Mouse (Mus musculus) ovary, postnatal 36 days (tissue): ENCODE measurements around the gene Olfr601.
"Not testable (repeated sequence)": the region's sequence is repeated elsewhere in the genome, so short reads cannot be mapped to it uniquely, and the experiment has no call there.

ENCODE experiments used
- DNase-seq: peaks from one replicate; pipeline ENCODE4 v3.0.0; 2022; ENCODE audit warnings: low spot score, mixed read lengths

Olfr601 gene

DNA sequence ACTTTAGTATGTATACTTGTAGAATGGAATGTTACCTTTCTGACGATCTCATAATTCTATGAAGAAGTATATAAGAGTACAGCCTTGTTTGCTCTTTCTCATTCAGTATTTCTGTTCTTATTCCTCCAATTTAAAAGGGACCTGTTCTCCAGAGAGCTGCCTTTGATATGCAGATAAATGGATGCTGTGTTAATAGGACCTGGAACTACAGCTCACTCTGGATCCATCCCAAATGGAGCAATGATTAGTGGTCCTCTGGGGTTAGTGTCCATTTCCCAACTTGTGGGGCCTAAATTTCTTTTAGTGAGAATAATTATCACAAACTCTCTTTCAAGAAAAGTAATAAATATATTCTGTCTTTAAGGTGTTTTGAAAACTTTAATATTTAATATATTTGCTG is at the start of gene Olfr601:
Olfr601 (minus strand) TSS at position 101 of the 400 bp plus-strand sequence.
- no peak for DNase-seq

DNA sequence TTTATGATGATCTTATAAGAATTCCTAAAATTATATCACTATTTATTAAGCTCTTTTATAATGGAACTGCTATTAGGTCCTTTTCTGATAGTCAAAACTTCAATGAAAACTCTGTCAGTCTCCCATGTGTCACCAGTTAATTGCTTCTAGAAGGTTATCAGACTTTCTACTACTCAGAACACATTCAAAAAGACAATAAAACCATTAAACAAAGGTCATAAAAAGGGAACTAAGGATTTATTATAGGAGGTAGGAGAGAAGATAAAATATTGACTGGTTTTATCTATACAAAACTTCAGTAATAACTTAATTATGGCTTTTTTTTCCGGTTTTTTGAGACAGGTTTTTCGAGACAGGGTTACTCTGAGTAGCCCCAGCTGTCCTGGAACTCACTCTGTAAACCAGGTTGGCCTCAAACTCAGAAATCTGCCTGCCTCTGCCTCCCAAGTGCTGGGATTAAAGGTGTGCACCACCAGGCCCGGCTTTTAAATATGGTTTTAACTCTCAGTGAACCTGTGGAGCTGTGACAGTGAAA is 44.1 kb upstream of the Olfr601 start:
- DNase-seq, result not testable (repeated sequence)

DNA sequence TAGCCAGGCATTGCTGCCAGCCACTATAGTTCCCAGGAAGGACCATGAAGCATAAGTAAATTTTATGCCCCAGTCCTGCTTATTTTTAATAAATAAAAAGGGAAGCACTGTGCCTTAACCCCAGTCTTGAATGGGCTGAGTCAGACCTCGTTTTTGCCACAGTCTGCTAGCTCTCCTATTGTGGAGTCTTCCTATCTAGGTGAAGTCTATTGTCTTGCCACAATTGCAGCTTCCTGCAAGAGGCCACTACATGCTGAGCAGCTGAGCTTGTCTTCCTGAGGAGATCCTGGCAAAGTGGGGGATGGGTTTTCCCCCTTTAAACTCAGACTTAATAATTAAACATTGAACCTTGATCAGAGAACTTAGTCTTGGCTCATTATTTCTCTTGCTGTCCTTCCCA is 36.5 kb upstream of the Olfr601 start:
- no peak for DNase-seq

DNA sequence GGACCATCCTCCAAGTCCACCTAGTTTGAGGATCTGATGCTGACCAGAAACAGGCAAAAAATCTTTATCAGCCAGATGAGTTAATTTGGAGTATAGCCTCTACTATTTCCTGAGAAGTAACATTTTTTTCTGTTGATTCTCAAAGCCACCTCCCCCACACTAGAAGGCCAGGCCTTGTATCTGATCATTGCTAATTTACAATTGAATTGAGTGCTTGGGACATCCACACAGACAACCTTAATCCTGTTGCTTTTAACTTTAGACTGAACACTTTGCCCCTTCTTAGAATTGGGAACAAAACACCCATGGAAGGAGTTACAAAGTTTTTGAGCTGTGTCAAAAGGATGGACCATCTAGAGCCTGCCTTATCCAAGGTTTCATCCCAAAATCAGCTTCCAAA is 35.3 kb upstream of the Olfr601 start:
- DNase-seq, result no peak

DNA sequence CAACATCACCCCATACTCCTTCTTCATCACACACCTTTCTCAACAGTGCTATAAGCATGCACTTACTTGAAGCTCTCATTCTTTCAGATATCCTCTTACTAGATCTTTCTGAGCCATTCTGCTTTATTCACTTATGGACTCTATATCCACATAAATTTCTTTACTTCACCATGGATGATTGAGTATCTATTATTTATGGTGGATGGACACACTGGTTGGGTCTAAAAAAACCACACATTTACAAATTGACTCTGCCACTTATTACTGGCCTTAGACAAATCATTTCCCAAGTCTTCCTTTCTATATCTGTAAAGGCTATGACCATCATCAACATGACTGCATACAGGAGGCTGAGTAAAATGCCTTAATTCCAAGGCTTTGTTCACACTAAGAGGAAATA is 23.6 kb upstream of the Olfr601 start, which contains the start of gene Olfr603:
Olfr603 (minus strand) TSS at position 101 of the 400 bp plus-strand sequence.
- DNase-seq, result no peak

DNA sequence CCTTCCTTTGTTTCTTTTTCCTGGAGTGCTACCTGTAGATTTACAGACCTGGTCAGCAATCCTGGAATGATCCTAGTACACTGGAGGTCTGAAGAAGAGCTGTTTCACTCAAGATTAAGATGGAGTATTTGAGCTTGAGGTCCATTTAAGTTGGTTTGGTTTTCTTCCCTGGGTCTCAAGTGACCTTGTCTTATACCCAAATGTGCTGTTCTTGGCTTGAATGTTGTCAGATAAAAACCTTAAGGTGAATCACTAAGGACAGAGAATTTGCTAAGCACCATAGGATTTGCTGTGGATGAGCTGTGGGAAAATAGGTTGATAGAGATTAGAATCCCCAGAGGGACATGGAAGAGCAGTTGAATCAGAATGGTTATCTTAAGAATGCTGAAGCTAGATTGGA is 12.9 kb downstream of the Olfr601 start, which contains the start of gene Olfr600:
Olfr600 (minus strand) TSS at position 101 of the 400 bp plus-strand sequence.
- DNase-seq, result no peak

DNA sequence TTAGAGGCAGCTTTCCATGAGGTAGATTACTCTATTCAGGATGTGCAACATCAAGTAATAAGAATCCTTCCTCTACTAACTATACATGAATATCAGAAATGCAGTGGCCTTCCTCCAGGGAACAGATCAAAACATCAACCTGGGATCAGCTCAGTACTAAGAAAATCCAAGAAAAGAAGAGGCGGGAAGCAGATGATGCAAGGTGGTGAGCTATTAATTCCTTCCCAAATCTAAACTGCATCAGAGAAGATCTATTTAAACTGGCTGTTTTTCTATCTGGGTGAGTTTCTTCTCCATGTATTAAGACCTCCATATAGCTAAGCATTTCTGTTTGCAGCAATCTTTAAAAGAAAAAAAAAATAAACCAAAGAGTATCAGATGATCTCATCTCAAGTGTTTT is 26.8 kb downstream of the Olfr601 start, which contains the start of gene Olfr599:
Olfr599 (plus strand) TSS at position 301 of the 400 bp plus-strand sequence.
- no peak for DNase-seq

DNA sequence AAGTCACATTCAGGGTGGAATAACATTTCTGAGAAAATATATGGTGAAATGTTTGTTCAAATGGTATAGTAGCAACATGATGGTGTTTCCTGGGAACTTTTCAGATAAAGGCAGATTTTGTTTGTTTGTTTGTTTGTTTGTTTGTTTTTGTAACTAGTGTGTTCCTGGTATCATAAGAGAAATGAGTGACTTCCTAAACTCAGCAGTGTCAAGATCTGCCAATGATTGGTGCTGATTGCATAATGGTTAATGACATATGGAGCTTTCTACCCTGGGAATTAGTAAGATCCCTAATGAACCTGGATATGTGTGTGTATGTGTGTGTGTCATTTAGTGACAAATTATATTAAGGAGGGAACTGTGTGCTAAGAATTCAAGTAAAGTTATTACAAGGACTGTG is 39.2 kb downstream of the Olfr601 start, which contains the start of gene Olfr598:
Olfr598 (plus strand) TSS at position 301 of the 400 bp plus-strand sequence.
- DNase-seq, result no peak

DNA sequence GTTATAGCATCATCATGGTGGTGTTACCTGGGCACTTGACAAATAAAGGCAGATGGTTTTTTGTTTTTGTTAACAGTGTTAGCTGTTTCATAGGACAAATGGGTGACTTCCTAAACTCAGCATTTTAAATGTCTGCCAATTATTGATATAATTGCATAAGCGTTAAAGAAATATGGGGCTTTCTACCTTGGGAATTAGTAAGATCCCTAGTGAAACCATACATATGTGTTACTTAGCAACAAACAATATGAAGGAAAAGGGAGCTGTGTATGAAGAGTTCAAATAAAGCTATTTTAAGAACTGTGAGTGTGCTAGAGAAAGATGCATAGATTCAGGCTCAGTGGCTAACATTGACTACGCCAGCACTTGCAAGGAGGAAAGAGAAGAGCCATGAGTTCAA is 46.4 kb downstream of the Olfr601 start, which contains the start of gene Olfr597:
Olfr597 (plus strand) TSS at position 301 of the 400 bp plus-strand sequence.
- DNase-seq, result not testable (repeated sequence)
